Mouse (Mus musculus): ENCODE measurements at regions not wholly inside any gene's neighbourhood (a gene's known extent, or its start where the extent isn't known, plus 50 kb on each side); places are given as distances from the start of the nearest gene placed in this dataset.

DNA sequence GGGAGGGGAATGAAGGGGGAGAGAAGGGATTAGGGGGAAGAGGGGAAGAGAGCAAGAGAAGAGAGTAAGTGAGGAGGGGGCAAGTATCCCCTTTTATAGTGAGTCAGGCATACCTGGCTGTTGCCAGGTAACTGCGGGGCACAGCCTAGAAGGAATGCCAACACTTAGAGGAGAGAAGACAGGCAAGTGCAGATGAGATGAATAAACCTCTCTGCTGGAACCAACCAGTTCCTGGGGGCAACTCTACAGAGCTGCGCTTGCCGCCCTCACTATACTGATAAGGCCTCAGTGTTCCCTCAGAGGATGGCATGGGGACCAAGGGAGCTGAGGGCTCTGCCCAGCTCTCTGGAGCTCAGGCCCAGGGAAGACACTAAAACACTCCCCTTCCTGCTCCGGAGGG, 192.2 kb downstream of the Opa1 start:
- no peak for TF ChIP-seq CTCF (IDR thresholded peaks at IDR 0.05)
- TF ChIP-seq EP300 (IDR thresholded peaks at IDR 0.05): no peak
